Mouse (Mus musculus): Measurements from ENCODE around the gene Adat3. TPM values are rescaled to one million over a fixed set of nuclear protein-coding genes. Genes with fewer than 3 reads are reported as not detected.

The Adat3 gene
- total RNA-seq (2021), result 1 to 10 TPM; 1.7 to 1.8 TPM

- peak; percentile 85 to 96 for DNase-seq (ENCODE audit: extremely low spot score in 1 of 2, low spot score in 1 of 2)
These were observed at the start of gene Adat3, which contains the start of gene Scamp4 for GRCm38 (mm10) chr10:80602698-80603325. Adat3 (plus strand) TSS chr10:80602880. Scamp4 (plus strand) TSS chr10:80602872.

DNA sequence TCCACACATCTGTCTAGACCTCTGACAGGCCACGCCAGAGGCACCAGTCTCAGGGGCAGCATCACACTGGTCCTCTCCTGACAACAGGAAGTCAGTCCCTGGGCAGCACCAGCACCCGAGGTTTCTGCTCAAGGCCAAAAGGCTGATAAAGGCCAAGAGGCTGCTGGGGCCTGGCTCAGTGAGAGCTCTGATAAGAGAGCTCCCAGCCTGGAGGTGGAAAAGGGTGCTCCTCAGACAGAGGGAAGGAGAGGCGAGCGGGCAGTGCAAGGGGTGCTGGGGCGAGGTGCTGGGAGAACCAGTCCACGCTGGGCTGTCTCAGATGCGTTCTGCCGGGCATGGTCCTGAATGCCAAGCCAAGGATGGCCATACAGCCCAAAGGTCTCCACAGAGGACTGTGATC lies 49.1 kb upstream of the Adat3 start:
- no peak for DNase-seq (ENCODE audit: extremely low spot score in 1 of 2, low spot score in 1 of 2)

DNA sequence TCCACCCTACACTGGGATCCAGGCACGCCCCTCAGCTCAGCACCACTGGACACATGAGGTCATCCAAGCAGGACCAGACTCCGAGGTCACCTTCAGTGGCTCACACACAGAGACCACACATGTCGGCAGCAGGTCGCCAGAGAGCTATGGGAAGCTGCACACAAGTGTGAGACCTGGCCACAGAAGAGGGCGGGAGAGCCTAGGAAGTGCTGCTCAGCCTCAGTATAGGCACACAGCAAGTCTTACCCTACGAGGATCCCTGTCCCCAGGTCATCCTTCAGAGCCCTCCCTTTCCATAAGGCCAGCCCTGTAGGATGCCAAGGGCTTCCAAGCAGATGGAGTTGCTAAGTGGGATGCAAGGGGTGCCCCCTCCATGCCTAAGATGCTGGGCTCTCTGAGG lies 48.7 kb upstream of the Adat3 start:
- no peak for DNase-seq (ENCODE audit: extremely low spot score in 1 of 2, low spot score in 1 of 2)

DNA sequence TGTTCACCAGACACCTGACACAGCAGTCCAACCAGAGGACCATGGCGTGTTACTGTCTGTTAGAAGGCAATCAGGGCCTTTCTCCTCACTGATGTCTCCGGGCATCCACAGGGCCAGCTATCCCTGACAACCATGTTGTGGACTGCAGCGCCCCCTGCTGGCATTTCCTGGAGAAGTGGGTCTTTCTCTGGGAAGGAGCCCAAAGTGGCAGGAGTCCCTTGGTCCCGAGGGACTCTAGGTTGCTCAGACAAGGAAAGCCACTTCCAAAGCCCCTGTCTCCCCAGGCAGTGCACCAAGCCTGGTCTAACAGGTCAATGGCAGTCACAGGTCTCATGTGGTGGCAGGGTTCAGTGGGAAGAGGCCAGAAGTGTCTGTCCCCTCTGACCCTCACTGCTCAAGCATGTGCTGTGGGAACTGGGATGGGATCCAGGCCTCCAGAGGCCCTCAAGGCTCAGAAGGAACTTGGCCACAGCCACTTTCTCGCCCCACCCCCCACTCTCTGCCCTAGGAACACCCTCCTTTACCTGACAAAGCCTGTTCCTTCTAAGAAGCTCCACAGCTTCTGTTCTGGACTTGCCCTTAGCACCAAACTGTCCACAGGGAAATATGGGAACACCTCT lies 45.2 kb upstream of the Adat3 start:
- DNase-seq (ENCODE audit: extremely low spot score in 1 of 2, low spot score in 1 of 2), result peak; percentile 75 to 94

- DNase-seq (ENCODE audit: extremely low spot score in 1 of 2, low spot score in 1 of 2), result no peak
These were observed 43.2 kb upstream of the Adat3 start for GRCm38 (mm10) chr10:80559431-80559830.

DNA sequence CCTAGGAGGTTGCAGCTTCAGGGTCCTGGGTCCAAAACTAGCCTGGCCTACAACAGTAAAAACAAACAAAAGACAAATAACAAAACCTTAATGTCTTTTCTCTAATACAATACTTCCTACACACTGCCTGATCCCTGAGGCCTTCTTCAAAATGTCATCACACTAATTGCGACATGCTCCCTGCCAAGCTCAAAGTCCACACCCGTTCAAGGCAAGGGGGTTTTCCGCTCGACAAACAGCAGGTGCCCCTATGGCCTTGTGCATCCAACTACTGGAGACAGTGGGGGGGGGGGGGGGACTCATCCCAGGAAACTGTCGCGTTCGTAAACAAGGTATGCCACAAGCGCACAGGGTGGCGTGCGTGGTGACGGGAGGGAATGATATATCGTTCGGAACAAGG lies 42.1 kb upstream of the Adat3 start:
- no peak for DNase-seq (ENCODE audit: extremely low spot score in 1 of 2, low spot score in 1 of 2)

GRCm38 (mm10) chr10:80561116-80561944 lies 41.4 kb upstream of the Adat3 start, which contains the start of gene Rexo1:
Rexo1 (minus strand) TSS chr10:80561560.
- DNase-seq (ENCODE audit: extremely low spot score in 1 of 2, low spot score in 1 of 2), result peak; percentile 92 to 94

GRCm38 (mm10) chr10:80566375-80567092 lies 36.1 kb upstream of the Adat3 start:
- DNase-seq (ENCODE audit: extremely low spot score in 1 of 2, low spot score in 1 of 2), result peak; percentile 87 to 98

GRCm38 (mm10) chr10:80568876-80569275 lies 33.8 kb upstream of the Adat3 start:
- no peak for DNase-seq (ENCODE audit: extremely low spot score in 1 of 2, low spot score in 1 of 2)

DNA sequence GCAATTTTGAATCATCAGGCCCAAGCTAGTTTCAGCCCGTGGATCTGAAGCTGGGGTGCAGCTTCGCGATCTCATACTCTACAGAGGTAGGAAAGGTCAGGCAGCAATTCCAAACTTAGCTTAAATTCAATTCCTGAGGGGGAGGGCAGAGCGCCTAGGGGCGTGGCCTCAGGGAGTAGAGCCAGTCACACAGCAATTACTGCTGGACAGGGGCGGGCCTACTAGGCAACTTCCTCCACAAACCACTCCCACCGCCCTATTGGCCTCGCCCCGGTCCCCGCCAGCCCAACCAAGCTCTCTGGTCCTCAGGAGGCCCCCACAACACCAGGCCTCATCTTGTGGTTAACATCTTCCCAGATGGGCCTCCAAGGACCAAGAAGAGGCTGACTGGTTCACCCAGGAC lies 33.0 kb upstream of the Adat3 start:
- DNase-seq (ENCODE audit: extremely low spot score in 1 of 2, low spot score in 1 of 2), result no peak

GRCm38 (mm10) chr10:80570419-80570818 lies 32.3 kb upstream of the Adat3 start:
- DNase-seq (ENCODE audit: extremely low spot score in 1 of 2, low spot score in 1 of 2), result no peak

DNA sequence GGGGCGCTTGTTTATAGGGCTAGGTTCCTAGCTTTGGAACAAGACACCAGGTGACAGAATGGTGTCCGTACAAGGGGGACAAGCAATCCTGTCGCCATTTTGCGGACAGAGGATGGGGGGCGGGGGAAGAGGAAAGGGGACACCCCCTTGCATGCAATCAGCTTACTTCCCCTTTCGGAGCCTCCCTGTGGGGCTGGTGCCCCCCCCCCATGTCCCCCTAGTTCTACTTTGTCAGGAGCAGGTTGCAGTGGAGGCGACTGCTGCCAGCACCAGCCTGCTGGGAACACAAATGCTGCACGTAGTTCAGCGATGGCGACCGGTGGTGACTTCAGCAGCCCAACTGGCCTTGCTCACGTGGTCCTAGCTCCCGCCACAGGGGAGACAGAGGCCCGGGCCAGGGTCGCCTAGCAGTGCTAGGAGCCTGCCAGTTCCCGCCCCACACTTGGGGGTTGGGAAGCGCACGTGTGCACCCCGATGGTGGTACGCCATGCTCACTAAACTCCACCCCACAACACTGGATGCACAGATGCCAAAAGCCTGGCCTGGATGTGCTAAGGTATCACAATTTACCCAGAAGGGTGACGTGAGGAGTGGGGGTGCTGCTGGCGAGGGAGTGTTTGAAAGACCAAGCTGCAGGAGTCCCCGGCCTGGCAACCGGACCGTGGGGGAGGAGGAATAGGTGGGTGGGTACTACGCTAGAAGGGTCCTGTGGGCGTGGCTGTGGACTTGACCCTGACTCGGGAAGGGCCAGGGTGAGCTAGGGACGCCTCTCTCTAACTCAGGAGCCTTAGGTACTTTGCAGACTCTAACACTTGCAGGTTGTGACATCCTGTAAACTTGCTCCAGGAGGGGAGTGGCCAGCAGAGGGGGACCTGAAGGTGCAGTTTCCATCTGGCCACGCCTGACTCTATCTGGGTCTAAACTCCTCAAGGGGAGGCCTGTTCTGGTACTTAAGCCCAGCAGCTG lies 31.5 kb upstream of the Adat3 start:
- no peak for DNase-seq (ENCODE audit: extremely low spot score in 1 of 2, low spot score in 1 of 2)

DNA sequence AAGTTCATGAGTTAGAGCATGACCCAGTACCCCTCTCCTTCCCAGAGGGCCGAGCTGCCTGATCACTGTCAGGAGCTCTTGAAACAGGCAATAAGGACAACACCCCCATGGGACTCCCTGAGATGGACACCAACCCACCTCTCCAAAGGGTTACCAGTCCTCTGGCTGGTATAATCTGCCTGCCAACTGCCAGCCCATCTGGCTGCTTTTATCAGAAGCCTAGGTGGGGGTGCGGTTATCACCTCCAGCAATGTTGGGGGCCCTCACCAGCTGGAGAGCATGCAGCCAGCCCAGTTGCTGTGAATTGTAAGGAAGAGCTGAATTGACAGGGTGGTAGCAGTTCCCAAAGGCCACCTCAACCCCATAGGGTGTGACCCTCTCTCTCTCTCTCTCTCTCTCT lies 30.2 kb upstream of the Adat3 start:
- no peak for DNase-seq (ENCODE audit: extremely low spot score in 1 of 2, low spot score in 1 of 2)

DNA sequence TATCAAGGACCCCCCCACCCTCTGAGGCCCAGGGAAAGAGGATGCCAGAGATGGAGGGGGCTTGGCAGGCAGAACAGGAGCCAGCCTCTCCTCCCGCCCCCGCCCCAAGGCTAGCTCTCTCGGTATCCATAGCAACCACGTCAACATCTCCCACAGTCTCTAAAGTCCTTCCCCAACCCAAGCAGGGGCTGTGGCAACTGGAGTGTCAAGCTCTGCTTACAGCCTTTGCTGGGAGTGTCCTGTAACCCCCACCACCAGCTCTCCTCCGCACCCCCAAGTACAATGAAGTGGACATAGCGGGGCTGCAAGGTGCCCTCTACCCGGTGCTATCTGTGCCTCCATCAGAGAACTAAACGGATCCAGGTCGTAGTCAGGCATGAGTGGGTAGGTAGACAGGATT lies 28.7 kb upstream of the Adat3 start:
- no peak for DNase-seq (ENCODE audit: extremely low spot score in 1 of 2, low spot score in 1 of 2)

DNA sequence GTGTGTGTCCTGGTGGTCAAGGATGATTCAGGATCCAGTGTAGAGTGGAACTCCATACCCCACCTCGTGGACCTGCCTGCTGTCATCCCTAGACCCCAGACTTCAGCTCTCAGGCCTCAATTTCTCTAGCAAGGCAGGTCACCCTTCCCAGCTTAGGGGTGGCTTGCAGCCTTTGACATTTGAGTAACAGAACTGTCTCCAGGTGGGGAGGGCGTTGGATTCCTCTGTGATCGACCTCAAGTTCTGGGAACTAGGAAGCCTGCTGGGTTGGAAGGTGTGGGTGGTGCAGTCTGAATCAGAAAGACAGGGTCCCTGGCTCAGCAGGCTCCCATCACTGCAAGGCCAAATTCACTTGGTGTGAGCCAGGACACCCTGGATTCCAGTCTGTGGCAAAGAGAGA lies 27.8 kb upstream of the Adat3 start:
- DNase-seq (ENCODE audit: extremely low spot score in 1 of 2, low spot score in 1 of 2), result no peak

DNA sequence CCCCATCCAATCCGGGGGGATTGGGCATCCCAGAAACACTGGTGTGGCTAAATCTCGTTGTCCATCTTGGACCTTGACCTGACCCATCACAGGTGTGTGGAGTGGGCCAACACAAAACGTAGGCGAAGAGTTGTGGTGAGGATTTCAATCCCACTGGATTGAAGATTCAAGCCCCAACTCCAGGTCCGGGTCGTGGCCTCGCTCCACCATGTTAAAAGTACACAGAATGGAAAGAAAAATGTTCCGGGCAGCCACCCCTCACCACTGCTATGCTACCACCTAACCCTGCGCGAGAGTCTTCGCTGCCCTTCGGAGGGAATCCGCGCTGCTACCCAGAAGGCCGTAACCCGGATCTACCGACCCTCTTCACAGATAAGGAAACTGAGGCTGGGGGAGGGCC lies 26.8 kb upstream of the Adat3 start:
- DNase-seq (ENCODE audit: extremely low spot score in 1 of 2, low spot score in 1 of 2), result no peak

DNA sequence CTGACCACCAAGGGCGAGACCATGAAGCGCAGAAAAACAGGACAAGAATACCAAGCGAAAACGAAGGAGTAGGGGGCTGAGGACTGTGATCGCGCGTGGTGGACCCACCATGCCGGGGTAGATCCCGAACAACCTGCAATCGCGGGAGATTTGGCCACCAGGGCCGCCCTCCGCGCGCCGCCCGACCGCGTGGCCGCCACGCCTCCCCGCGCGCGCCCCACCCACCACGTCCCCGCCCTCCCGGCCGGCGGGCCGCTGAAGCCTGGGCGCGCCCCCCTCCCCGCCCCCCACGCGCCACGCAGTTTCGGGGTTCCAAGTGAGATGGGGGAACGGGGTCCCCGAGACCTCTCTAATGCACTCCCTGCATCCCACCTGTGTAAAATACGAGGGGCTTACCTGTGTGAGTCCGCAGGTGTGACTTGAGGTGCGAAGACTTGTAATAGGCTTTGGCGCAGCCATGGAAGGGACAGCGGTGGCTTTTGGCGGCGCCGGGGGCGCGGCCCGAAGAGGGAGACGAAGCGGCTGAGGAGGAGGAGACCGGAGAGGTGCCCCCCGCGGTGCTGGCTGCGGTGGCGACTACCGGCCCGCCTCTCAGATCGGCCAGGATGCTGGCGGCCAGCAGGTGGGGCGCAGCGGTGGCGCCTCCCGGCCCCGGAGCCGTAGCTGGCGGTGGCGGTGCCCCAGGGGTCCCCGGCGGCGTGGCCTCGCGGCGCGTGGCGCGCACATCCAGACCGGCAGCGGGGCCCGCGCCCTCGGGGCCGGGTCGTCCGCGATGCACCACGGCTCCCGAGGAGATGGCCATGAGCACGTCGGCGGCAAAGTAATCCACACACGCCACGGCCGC lies 26.1 kb upstream of the Adat3 start:
- peak in 1 of 2 experiments; percentile 55 for DNase-seq (ENCODE audit: extremely low spot score in 1 of 2, low spot score in 1 of 2)

DNA sequence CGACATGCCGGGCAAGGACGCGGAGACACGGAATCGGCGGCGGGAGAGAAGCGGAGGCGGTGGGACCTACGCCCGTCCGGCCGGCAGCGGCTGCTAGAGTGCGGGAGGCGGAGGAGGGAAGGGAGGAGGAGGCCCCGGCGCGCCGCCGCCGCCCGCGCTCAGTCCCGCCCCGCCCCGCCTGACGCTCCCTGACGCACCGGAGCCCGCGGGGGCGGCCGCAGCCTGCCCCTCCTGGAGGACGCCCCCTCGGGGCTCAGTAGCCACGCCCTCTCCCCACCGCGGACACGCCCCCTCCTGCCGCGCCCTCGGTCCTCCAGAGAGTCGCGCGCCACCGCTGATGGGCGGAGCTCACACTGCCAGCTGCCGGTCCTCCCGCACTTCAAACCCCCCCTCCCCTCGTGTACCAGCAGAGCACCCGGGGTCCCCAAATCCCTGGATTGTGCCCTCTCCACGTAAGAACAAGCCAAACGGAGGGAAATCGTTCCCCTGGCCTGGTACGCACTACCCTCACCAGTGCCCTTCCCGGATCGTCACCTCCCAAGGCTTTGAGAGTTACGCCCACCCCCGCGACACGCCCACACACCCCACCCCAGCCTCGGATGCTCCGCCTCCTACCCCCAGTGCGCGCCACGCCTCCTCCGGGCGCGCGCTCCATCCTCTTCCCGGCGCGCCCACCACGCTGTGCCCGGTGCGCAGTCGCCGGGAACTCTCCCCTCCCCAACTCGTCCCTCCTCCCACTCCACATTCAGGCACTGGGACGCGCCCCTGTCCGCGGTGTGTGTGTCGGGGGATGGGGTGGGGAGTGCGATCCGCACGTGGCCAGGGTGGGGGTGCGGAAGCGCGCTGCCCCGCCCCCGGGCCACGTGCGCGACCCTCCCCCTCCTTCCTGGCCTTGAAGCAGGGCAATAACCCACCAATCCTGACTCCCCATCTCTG lies 25.2 kb upstream of the Adat3 start, which contains the start of gene Klf16:
TSS of gene Klf16 (minus strand) at position 127 of the 936 bp plus-strand sequence.
- DNase-seq (ENCODE audit: extremely low spot score in 1 of 2, low spot score in 1 of 2), result peak; percentile 87 to 93

Data from layer of hippocampus, postnatal 25 days (tissue).